Mouse (Mus musculus): ENCODE measurements around the gene Arsk. TPM values are rescaled to one million over a fixed set of nuclear protein-coding genes. Genes with fewer than 3 reads are reported as not detected.

The Arsk gene
- total RNA-seq, 2 experiments from 2014 or later: 8.4 to 14.9 TPM

DNA sequence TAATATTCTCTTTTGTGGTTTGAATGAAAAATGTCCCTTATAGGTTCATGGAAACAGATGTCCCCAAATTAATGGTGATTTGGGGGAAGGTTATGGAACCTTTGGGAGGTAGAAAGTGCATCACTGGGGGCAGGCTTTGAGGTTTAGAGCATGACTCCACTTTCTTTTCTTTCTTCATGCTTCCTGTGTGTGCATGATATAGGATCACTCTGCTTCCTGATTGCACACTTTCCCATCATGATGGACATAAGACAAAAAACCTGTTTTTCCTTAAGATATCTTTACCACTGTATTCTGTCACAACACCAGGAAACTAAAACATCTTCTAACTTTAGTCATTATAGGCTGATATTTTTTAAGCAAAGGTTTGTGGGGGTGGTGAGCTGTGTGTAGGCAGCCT lies 53.5 kb downstream of the Arsk start:
- no peak for ATAC-seq (replicated peaks; ENCODE audit: low FRiP score, low TSS enrichment, poor library complexity, severe bottlenecking)

DNA sequence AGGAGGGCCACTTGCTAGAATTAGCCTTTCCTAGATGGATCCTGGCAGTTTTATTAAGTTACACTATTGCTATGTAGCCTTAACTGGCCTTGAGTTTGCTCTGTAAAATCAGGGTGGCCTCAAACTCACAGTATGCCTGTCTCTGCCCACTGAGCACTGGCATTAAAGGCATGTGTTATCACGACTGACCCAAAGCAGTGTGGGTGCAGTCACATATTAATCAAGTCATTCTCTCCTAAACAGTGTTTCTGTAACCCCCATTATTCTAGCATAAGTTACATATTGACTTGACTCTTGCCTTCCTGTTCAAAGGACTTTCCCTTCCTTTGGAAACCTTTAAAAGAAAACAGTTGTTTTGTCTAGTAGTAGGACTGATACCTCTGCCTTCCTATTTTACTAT lies 56.0 kb downstream of the Arsk start:
- no peak for ATAC-seq (replicated peaks; ENCODE audit: low FRiP score, low TSS enrichment, poor library complexity, severe bottlenecking)

DNA sequence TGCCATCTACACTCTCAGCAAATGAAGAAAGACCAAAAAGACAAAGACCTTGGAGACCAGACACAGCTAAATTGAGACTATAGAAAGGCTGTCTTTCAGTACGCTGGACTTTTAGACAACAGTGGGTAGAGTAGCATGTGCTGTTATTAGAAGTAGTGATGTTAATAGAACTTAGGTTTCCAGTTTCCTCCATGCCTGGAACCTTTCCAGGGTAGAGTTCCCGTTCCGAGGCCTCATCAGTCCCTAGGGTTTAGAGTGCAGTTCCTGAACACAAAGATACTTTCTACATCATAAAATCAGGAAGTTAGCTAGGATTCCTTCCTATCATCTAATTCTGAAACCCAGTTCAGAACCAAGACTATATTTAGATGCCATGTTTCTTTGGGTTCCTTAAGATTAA lies 73.9 kb downstream of the Arsk start:
- no peak for ATAC-seq (replicated peaks; ENCODE audit: low FRiP score, low TSS enrichment, poor library complexity, severe bottlenecking)

DNA sequence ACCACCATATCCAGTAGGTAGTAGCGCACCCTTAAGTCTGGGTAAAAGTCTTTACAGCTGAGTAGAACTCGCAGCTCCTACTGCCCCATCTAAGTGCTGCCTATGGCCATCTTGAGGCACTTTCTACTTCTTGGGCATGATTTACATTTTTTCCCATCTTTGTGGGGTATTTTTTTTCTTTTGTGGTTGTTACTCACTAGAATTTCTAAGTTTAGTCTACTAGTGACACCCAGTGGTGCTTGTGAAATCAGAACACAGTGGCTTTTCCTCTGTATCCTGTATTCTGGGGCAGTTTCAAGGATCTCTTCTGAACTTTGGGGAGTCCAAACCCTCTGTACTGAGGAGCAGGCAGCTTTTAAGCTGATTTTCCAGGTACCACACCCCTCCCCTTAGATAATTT lies 76.7 kb downstream of the Arsk start:
- no peak for ATAC-seq (replicated peaks; ENCODE audit: low FRiP score, low TSS enrichment, poor library complexity, severe bottlenecking)

DNA sequence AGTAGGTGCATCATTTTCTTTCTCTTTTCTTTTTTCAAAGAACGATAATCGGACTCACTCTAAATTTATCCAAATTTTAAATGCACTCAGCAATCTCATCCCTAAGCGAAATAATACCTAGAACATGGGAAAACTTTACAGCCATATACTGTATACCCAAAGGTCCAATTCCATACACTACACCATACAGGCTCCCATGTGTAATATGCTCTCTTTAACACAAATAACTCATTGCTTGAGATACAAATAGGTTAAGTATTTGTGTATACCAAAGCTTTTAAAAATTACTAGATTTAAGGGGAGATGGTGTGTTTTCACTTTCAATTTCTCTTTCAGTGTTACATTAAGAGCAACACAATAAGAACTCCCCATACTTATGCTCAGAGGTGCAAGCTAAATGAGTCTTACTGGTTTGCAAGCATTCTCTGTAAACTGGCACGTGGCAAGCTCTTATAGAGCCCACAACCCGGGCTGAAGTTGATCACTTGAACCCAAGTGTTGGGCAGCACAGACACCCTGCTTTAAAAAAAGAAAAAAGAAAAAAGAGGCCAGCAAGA lies 79.5 kb downstream of the Arsk start:
- no peak for ATAC-seq (replicated peaks; ENCODE audit: low FRiP score, low TSS enrichment, poor library complexity, severe bottlenecking)

DNA sequence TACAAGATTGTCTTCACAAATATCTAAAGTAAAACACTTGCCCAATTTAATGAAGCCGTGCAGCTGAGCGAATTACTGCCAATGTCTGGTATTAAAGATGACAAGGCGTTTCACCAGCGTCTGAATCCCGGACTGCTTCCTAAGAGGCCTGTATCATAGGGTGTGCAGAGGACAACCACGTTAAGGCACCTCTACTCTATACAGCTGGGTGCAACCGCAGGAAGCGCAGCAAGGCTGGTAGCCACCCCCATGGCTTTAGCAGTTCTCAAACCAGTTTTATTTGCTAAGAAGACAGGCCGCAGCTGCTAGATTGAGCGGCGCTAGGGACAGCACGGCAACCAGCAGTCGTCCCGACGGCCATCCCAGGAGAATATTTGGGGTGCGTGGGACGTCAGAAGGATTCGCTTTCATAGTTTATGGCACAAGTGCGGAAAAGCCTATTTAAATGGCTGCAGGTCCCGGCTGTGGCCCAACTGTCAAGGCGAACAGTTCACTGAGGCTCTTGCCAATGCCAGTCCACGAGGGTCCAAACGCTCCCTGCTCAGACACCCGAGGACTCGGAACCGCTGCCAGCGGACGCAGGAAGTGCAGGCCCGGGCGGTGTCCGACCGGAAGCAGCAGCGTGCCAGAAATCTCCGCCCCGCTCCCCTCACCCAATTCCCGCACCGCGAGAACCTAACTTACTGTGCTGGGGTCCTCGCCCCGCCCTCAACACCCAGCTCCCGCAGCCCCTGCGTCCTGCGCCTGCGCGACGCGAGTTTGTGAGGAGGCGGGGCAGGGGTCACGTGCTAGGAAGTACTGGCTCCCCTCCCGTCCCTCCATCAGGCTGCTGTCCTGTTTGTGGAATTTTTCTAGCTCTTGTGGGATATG lies 80.3 kb downstream of the Arsk start, which contains the start of gene Rfesd:
TSS of gene Rfesd (minus strand) at position 746 of the 870 bp plus-strand sequence.
- peak; percentile 93 for ATAC-seq (replicated peaks; ENCODE audit: low FRiP score, low TSS enrichment, poor library complexity, severe bottlenecking)

DNA sequence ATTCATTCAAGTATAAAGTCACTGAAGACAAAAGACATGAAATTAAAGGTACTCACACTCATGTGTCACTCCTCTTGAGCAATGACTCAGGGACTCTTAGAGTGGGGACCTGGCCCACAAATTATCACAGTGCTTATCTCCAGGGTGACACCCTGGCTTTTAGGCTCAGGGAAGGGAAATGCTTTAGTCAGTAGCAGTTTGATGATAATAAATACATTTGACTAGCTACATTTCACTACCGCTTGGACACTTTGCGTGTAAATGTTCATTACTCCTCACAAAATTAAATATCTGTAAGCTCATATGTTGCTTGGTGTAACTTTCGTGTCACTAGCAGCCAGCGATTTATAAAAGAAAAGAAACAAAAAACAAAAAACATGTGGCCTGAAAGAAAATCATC lies 81.0 kb downstream of the Arsk start:
- ATAC-seq (replicated peaks; ENCODE audit: low FRiP score, low TSS enrichment, poor library complexity, severe bottlenecking): peak; percentile 78

DNA sequence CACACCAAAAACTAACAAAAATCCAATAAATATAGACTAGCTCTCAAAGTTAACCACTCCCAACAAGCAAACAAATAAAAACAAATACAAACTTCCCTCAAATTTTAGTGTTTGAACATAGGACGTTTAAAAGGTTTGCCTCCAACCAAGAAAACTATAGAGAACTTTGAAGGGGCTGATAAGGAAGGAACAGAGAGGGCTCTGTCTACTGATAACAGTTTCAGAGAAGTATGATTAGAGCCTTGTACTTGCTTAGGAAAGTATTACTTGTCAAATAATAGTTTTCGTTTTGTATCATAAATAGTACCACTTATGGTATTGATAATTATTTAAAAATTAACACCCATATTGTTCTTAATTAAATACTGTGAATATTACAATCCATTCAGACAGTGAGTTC lies 83.9 kb downstream of the Arsk start:
- no peak for ATAC-seq (replicated peaks; ENCODE audit: low FRiP score, low TSS enrichment, poor library complexity, severe bottlenecking)

Other genes with a start within 250 kb of the Arsk start
- gene Rhobtb3, start 154.7 kb downstream of the Arsk start, total RNA-seq (2014; fragmentation: Nextera tagmentation): 5.3 and 5.4 TPM in 2 replicates
- 4.3 and 16.0 TPM in 2 replicates for gene Rhobtb3, start 154.7 kb downstream of the Arsk start, total RNA-seq (2017)
- 0.98 TPM in 1 of 2 replicates, not detected in the other for gene Spata9, start 131.5 kb downstream of the Arsk start, total RNA-seq (2014; fragmentation: Nextera tagmentation)
- not detected in 2 replicates for gene Spata9, start 131.5 kb downstream of the Arsk start, total RNA-seq (2017)
- 71.4 and 90.7 TPM in 2 replicates for gene Rfesd, start 79.9 kb downstream of the Arsk start, total RNA-seq (2014; fragmentation: Nextera tagmentation)
- 63.8 and 68.1 TPM in 2 replicates for gene Rfesd, start 79.9 kb downstream of the Arsk start, total RNA-seq (2017)
- gene Gpr150, start 41.7 kb downstream of the Arsk start, total RNA-seq (2014; fragmentation: Nextera tagmentation): 0.96 TPM in 1 of 2 replicates, not detected in the other
- 0.99 TPM in 1 of 2 replicates, not detected in the other for gene Gpr150, start 41.7 kb downstream of the Arsk start, total RNA-seq (2017)
- gene Ttc37, start 74 bp upstream of the Arsk start, total RNA-seq (2014; fragmentation: Nextera tagmentation): 22.0 and 32.6 TPM in 2 replicates
- 33.9 and 38.7 TPM in 2 replicates for gene Ttc37, start 74 bp upstream of the Arsk start, total RNA-seq (2017)
- not detected in 2 replicates for gene Fam81b, start 206.4 kb upstream of the Arsk start, total RNA-seq (2014; fragmentation: Nextera tagmentation)
- not detected in 2 replicates for gene Fam81b, start 206.4 kb upstream of the Arsk start, total RNA-seq (2017)